Mouse (Mus musculus) adrenal gland, postnatal 25 days (tissue): ENCODE data around the gene Slc38a2. TPM values are rescaled to one million over a fixed set of nuclear protein-coding genes. Genes with fewer than 3 reads are reported as not detected.

ENCODE experiments used
- DNase-seq: peaks from one replicate; pipeline ENCODE4 v3.0.0; 2021; ENCODE audit warnings: mixed read lengths
- total RNA-seq: library from RNA; stranded (reverse); gene quantifications from 2 replicates; pipeline ENCODE4 v1.2.3, GENCODE M21; 2021

Slc38a2 gene
- total RNA-seq, 1 experiment from 2014 or later: 150 TPM

DNA sequence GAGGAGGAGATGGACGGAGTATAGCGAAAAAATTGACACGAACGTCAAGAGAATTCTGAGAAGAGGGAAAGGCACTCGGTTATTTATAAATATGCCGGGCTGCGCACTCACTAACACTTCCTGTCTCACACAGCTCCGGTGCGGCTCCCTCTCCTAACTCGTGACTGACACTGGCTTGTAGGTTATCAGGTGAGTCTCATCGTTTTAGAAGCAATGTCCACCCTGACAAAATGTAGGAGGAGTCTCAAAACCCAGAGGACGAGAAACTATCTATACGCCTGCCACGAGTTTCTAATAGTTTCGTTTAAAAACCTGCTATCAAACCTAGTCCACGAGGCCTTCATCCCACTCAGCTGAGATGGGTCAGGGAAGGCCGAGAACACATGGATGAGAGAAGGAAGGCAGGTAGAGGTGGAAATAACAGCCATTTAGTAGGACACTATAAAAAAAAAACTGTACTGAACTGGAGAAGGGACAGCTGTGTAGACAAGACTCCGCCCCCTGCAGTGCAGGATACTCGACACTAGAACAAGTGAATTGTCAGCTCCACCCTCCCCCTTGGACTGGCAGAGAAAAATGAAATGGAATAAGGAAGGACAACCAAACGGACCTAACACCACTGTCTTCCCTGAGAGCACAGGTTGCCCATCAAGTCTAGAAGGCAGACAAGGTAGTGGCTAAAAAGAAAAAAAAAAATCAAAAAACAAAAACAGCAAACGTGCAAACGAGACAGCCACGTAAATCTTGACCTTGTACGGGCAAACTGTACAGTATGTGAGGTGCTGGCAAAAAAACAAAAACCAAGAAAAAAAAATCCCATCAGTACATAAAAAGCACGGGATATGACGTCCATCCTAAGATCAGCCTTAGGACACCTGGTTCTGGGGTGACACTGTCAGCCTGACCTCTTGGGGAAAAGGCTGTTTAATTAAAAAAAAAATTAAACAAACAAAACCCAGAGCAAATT, 3.8 kb downstream of the Slc38a2 start:
- DNase-seq: peak; percentile 27

DNA sequence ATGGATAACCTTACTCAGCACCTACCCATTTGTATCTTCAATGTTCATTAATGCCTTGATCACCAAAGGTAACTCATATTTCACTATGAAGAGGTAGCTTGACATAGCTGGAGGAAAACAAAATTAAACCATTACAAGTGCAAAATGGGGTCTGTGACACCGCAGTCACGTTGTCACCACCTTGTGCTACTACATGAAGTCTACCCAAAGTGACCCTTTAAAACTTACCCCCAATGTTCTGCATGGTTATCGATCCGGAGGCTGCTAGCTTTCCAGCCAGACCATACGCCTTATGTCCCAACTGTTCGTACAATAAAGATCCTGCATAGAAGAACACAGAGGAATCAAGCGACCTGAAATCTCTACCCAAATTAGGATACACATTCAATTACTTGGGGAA, 4.5 kb downstream of the Slc38a2 start:
- no peak for DNase-seq

DNA sequence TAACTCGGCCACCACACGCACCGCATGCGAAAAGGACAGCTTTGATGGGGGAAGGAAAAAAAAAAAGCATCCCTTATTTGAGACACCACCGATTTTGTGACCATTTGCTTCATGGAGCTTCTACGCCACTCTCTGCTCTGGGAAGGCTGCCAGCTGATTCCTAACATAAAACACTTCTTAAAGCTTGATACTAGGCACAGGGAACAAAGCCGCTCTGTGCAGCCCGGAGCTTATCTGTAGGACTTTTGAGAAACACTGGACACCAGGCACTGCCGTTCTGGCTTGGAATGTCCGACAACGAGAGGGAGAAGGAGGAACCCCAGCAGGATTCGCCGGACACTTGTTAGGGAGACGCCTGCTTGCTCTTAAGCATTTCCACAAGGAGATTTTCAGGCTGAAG, 5.8 kb downstream of the Slc38a2 start:
- DNase-seq: peak; percentile 23

DNA sequence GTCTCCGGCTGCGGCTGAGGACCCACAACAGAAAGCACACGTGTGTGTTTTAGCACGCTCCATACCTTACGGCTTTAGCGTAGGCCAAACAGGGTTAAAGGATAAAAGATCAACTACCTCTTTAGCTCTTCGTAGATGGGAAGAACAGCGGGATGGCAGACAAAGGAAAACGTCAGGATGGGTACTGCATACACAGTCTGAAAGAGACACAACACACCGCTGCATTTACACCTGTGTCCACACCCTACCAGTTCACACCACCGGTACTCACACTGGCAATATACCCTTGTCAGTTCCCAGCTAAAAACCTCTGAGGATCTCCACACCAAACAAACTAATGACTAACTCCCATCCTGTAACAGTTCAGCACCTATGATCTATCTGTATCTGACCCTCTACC, 7.1 kb downstream of the Slc38a2 start:
- no peak for DNase-seq

DNA sequence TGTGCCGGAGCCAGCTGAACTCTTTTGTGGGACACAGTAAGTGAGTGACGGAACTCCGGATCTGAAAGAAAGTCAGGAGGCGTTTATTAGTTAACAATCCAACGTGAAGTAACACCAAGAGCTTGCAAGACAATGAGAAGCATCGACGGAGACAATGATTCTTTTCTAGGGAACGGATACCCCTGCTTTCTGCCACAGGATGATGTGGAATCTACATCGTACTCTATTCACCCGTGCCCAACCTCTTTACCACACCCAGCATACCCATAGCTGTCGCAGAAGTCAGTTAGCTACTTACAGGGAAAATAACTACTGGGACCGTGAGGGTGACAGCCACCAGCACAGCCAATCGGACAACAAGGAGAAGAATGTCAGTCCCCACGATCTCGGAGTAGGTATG, 8.1 kb downstream of the Slc38a2 start:
- no peak for DNase-seq

DNA sequence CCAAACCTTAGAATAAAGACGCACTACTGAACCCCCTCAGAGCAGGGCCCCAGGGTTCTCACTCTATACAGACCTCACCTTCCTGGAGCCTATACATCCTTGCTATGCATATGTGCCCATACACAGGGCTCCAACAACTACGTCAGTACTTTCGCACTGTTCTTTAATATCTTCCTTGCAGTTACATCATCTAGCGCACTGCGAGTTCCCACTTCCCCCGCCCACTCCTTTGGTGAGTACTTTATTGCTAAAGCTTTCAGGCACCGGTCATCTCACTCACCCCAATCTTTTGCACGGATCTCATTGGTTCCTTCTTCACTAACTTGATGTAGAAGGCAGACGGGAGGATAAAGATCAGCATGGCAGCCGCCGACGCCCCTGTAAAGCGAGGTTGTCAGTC, 8.7 kb downstream of the Slc38a2 start:
- no peak for DNase-seq

DNA sequence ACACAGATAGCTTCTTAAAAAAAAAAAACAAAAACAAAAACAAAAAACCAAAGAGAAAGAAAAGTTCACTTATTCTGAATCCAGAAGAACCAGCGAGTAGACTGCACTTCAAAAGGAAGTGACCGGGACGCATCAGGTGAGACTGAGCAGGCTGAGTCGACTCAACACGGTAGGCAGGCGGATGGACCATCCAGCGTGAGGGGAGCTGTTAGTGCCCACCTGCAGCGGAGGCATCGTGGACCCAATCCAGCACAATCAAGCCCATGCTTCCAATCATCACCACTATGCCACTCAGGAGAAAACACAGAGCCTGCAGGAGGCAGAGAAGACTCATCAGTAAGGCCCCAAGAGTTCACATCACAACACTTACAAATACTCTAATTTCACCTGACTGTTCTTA, 9.6 kb downstream of the Slc38a2 start:
- no peak for DNase-seq

DNA sequence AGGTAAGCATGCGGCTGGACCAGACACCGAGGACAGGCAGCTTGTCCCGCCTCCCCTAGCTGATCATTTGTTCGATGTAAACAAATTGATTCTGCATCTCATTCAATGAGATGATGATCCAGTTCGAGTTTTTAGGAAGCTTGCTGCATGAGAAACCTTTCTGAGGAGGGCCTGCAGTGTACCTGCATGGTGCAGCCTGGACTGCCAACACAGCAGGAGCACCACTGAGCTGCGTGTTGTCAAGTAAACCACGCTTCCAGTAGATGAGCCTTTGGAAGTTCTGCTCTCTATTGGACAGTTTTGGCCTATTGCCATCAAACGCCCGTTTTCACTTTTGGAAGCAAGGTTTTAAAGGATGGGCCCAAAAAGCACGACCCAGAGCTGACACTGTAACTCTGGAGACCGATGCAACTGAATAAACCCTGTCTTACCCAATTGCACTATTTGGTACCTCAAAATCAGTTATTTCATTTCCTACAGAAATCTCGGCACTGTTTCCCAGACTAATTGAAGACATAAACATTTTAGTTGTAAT, 10.7 kb downstream of the Slc38a2 start:
- no peak for DNase-seq

DNA sequence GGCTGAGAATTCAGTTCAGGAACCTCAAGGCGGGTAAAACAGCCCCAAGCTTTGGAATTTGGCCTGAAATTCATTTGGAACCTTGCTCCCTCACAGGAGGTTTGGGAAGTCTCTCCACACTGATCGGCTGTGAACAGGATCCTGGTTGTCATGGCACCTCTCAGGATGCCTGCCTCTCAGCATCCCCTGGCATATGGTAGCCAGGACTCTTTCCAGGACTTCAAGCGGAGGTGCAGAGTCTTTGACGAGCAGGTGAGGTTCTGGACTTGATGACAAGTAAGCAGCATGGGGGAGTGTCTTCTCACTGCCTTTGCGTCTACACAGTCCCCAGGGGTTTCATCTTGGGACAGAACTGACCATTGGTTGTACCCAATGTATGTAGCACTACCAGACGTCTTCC, 11.5 kb downstream of the Slc38a2 start:
- no peak for DNase-seq

DNA sequence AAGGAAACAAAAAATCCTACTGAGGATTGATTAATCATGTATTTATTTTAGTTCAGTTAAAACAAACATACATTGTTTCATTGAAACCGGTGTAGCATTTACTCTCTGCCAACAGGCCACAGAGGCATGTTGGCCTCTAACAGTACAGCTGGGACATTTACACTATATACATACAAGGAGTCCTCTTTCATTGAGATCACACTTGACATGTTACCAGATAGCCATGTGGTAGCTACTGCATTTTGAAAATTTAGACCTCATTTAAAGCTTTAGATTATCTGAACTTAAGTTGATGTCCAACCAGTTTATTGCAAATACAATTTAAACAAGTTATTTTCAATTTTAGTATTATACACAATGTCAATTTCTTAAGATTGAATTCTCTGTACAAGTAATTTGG, 12.2 kb downstream of the Slc38a2 start:
- no peak for DNase-seq

DNA sequence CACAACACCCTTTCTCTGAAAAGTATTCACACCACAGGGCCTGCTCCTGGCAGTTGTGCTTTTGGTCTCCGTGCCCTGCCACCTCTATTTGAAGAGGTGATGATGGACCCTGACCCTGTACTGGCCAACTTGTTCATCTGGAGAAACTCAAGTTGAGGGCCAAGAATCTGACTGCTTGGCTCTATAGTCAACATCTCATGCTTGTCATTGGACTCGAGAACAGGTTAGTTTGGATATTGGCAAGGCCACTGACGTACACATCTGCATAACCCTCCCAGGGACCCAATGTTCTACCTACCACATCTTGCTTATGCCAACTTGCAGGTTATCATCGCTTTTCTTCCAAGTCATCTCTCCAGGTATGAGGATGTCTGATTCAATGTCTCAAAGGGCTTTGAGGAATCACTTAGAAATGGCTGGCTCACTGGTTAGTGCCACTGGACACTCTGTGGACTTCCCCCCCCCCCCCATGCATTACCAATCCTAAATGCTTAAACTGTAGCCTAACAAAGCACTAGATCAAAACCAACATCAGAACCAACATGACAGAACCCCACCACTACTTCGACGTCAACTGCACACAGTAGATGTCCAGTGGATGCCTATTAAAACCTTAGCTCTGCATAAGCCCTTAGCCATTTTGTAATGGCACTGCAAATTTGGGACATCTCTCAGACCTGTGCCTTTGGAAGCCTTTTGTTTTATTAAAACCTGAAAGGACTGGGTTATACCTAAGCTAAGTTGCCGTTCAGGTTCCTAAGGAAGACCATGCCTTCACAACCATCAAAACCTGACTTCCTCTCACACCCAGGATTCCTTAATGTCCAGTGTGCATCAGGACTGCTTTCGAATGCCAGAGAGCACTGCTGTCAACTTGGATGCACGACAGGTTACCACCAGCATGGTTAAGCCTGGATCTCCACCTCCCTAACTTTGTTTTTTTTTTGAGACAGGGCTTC, 13.1 kb downstream of the Slc38a2 start:
- no peak for DNase-seq

DNA sequence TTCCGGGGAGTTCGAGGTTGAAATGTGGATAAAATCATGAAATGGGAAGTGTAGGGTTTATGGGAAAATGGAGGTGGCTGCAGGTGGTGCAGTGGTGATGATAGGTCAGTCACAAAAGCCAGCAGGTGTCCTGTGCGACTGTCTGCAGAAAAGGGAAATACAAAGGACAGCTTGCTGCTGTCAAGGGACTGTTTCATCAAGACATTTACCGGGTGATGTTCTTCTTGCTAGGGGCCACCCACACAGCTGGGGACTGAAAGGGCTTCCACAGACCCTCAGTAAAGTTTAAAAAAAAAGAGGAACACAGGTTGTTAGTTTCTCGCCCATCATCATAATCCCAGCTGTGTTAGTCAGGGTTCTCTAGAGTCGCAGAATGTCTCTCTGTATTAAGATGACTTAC, 14.3 kb downstream of the Slc38a2 start:
- no peak for DNase-seq

DNA sequence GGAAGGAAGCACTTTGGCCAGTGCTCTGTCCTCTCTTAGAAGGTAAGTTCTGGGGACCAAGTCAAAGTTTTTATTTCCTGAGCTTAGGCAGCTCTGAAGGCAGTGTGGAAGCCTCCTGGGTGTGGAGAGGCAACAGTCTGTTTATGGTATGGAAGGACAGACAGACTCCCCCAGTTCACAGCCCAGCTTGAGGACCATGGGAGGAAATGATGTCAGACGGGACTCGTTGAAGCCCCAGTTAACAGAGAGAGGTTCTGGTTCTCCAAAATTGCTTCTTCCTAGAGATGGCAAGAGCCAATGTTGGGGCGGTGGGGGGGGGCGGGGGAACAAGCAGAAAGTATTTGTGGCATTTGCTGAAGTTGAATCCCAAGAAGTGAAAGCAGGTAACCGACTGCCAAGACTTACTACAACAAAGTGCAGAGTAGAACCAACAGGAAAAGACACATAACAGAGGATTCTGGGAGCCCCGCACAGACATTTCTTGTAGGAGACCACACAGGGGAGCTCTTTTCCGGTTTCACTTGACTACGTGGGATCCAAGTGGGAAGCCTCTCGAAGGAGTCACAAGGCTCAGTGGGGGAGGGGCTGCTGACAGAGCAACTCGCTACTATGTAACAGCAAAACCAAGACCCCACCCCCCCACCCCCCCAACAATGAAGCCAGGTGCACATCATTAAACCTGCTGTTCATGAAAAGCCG, 15.2 kb downstream of the Slc38a2 start:
- DNase-seq: peak; percentile 23

DNA sequence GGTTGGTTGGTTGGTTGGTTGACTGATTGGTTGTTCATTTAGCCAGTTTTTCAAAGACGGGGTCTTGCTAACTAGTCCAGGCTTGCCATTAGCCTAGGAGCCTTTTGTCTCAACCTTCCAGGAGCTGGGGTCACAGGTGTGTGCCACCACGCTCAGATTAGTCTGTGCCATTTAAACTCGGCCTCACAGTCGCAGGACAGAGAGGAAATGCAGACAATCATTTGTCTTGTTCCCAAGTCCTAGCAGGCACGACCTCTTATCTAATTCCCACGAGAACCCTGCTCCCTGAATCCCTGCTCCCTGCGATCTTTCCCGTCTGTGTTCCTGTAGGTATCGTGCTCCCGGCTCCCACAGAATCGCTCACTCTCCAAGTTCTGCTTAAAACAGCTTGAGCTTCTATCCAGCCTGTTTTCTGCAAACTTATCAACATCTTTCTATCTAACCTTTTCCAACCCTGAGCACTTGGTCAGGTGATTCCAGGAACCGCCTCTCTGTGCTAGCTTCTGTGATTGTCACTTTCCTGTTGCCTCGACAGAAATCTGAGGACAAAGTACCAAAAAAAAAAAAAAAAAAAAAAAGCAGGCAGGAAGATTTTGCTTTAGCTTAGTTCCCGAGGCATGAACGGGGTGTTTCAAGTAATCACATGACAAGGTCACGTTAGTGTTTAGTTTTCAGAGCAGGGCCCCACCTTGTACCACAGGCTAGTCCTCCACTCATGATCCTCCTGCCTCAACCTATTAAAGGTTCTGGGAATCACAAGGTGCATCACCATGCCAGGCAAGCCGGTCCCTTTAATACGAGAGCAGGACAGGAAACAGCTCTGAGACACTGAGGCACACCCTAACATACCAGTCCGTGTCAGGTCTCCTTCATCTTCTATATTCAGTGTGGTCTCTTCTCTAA, 20.4 kb downstream of the Slc38a2 start:
- no peak for DNase-seq

DNA sequence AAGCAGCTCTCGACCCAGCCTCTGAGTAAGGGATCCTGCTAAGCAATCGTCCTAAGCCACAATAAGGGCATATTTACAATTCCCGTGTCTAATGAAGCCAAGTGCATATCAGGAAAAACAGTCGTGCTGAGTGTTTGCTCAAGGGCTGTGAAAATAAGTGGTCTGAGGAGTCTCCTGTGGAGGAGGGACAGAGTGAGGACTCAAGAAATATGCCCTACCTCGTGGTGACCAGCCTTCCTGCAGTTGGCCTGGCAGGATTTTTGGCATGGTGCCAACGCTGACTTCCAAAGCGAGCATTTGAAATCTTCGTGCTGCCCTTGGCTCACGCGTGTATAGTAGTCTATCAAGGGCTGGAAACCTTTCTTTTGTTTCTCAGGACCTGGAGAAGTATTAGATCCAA, 23.0 kb downstream of the Slc38a2 start:
- peak; percentile 73 for DNase-seq

DNA sequence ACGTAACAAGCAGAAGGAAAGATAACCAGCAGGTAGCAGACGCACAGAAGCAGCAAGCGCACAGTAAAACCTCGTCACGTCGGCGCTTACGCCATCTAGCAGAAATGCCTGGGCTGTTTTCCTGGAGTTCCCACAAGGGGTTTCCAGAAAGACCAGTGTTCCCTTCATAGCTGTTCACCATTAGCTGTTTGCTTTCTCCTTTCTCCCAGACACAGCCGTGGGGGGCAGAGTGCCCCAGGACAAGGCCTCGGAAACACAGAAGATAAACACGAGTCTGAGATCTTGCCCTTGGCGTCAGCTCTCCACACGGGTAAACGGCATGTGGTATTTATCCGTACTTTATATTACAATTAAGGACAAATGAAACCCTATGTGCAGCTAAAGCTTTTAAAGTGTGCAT, 23.8 kb downstream of the Slc38a2 start:
- DNase-seq: no peak

DNA sequence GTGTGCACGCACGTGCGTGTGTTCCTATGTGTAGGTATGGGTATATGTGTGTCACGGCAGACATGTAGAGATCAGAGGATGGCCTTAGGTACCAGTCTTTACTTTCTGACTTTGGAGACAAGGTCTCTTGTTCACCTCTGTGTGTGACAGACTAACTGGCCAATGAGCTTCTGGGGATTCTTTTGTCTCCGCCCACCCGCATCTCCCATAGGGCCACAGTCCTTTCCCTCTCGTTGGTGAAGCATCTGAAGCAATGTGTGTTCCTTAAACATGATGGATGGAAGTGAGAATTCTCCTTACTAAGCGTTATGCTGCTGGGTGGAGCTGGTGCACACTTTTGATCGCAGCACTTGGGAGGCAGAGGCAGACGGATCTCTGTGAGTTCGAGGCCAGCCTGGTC, 24.5 kb downstream of the Slc38a2 start:
- no peak for DNase-seq

DNA sequence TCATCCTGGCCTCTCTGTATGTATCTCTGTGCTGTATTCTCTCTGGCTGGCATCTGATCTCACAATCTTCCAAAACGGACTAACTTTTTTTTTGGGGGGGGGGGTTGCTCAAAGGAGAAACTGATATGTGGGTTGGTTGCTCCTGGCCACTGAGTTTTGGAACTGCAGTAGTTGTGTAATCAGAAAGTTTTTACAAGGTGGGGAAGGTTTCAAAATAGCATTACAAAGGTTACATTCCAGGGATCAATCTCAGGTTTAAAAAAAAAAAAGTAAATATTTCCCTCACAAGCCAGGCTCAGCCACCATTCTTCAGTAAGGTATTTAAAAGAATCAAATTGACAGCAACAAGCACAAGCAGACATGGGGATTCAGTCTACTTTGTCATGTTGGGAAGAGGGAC, 25.4 kb downstream of the Slc38a2 start:
- DNase-seq: no peak

DNA sequence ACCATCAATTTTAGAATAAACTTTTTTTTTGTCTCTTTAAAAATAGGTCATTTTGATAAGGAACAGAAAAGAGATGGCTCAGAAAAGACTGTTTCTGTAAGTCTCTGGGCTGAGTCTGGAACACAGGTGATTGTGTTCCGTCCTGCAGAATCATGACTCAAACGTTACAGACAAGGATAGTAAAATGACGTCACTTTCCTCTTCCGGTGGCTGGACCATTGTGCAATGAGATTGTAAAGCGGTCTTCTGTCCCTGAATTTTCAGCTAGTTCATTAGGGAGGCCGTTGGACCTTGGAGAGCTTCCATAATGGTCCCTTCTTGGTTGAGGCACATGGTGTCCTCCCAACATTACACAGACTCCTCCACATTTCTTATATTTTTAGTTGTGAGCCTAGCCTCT, 29.8 kb downstream of the Slc38a2 start:
- DNase-seq: no peak

DNA sequence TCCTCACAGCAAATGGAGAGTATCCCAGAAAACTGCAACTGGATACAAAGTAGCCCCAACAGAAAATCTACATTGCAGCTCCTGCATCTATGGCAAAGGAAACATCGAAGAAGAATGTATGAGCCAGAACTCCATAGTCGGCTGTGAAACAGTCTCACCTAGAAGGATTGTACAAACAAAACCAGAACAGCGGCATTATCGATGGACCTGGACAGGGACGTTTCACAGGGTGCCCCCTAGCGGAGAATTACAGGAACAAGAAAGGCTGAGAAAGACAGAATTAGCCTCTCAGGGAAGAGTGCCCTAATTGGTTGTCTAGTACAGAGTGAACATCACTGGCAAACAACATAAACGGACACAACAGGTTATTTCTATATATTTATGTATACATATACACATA, 32.9 kb downstream of the Slc38a2 start:
- peak; percentile 51 for DNase-seq

DNA sequence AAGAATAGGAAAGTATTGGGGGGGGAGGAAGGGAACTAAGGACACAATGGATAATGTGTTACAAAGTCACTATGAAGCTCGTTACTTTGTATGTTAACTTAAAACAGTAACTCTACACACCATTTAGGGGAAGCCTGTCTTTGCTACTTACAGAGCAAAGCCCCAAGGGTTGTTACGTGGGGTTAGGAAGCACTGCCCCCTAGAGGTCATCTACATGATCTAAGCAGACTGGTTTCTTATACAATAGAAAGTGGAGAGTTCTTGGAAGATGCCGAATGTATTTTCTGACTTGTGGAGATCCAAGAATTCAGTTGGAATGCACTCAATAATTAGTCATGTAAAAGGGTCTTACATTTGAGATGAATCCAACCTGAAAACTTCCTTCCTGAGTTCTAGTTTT, 33.6 kb downstream of the Slc38a2 start:
- peak; percentile 51 for DNase-seq
